Mouse (Mus musculus) megakaryocyte, adult 5-6 weeks (primary cell): ENCODE measurements at regions not wholly inside any gene's neighbourhood (a gene's known extent, or its start where the extent isn't known, plus 50 kb on each side); places are given as distances from the start of the nearest gene placed in this dataset.

ENCODE experiments used
- ATAC-seq: 2 replicates; pipeline ENCODE4 v1.8.0; 2016; ENCODE audit warnings: mild to moderate bottlenecking, inconsistent platforms; ENCODE audit not compliant: poor library complexity, severe bottlenecking

DNA sequence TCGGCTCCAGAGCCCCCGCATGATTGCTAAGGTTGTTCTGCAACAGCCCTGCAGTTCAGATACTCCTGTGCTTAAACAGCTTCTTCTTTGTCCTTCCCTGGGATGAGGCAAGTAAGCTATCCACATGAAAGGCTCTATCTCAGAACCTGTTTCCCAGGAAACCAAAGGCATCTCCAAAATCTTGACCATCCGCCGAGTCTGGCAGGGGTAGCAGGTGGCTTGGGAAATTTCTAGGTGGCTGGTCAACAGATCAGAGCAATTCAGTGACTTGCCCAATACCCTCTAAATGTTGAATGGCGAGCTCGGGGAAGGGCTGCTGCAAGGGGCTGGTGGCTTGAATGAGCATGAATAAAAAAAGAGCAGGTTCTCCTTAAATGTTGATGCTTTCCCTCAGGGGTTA, 229.7 kb upstream of the Mphosph6 start:
- no peak for ATAC-seq

- ATAC-seq: no peak
Observed at GRCm38 (mm10) chr8:118028061-118028850, 226.5 kb upstream of the Mphosph6 start.

GRCm38 (mm10) chr8:118023451-118023850, 221.7 kb upstream of the Mphosph6 start:
- ATAC-seq: no peak

DNA sequence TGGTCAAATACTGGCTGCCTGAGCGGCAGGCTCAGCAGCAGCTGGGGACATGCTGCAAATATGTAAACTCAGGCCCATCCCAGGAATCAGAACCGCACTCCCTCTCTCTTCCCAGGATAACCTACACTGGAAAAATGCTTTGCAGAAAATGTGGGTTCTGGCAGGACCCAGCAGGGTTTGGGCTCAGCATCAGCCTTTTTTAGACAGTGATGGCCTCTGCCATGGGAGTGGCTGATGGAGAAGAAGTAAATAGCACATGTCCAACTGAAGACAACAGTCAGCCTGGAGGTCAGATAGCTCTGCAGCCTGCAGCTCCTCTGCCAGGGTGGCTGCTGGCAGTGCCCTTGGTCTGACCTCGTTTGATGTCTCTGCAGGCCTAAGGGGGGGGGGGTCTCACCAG, 220.2 kb upstream of the Mphosph6 start:
- no peak for ATAC-seq

- ATAC-seq: no peak
Observed at GRCm38 (mm10) chr8:118017261-118017660, 215.5 kb upstream of the Mphosph6 start.

DNA sequence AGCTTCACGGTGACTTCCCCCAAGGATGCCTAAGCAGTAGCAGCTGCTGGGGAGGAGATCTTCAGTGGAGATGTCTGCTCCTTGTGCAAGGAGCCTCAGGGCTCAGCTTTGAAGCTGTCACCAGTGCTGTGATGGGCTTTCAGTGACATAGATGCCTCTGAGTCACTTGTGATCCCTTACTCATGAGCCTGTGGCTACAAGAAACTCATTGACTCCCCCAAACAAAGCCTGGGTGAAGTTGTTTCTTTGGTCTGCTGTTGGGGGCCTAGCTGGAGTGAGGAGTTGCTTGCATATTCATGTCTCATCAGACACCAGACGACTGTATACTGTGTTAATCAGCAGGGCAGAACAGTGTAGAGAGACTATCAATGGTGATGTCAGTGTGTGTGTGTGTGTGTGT, 203.4 kb upstream of the Mphosph6 start:
- no peak for ATAC-seq

DNA sequence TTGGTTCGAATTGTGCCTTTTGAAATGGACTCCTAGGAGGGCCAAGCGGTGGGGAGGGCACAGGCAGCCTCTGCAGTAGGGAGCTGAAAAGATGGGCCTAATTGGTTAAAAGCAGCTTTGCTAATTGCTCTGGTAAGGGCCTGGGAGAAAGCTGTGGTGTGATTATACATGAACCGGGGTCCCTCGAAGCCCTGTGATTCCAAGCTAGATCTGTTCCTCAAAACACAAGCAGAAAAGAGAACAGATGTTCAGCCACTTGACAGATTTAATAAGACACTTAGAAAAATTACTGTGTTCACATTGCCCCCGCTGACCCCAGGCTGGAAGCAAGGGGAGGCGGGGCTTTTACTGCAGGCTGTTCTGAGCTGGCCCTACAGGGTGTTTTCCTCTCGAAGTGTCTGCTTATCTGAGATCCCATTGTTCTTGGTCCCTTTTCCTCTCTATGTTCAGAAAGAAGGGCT, 202.7 kb upstream of the Mphosph6 start:
- no peak for ATAC-seq

DNA sequence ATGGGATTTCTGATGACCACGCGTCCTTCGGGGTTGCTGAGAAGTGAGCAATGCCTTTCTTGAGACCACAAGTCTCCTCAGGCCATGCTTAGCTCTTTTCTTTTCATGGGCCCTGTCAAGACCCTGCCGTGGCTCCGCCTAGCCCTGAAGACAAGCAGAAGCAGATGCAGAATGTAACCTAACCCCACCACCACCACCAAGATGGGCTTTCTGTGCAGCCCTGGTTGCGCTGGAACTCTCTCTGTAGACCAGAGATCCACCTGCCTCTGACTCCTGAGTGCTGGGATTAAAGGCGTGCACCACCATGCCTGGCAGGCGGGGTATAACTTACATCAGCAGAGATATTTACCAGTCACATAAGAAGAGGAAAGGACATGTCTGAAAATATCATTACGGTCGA, 199.4 kb upstream of the Mphosph6 start:
- no peak for ATAC-seq

- ATAC-seq: no peak
Observed at GRCm38 (mm10) chr8:117991826-117992225, 190.1 kb upstream of the Mphosph6 start.

GRCm38 (mm10) chr8:117988781-117989180, 187.0 kb upstream of the Mphosph6 start:
- ATAC-seq: no peak

DNA sequence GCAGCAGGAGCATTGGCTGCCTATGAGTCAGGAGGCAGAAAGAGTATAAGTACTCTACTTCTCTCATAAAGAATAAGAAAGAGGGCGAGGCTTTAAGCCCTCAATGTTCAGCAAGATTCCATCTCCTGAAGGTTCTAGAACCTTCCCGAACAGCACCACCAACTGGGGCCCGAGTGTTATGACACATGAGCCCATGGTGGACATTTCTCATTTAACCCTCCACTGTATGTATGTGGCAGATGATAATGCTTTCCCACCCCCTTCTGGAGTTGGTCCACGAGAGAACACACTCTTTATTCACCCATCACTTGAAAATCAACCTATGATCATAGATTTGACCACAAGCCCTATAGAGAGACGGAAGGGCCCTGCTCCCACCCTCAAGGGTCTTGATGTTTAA, 166.6 kb upstream of the Mphosph6 start:
- no peak for ATAC-seq

DNA sequence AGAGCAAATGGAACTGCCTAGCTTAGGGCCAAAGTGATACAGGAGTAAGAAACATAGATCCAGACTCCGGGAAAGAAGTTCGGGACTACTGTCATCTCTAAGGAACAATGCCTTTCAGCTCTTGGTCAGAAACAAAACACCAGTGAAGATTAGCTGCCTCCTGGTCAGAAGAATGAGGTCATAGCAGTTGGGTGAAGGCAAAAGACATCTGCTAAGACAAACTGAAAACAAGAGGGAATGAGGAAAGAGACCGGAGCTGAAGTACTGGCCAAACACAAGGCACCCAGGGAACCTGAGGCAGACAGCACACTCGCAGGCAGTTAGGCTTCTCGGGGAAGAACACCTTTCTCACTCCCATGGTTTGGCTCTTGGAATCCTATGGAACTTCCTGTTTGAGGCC, 164.8 kb upstream of the Mphosph6 start:
- no peak for ATAC-seq

DNA sequence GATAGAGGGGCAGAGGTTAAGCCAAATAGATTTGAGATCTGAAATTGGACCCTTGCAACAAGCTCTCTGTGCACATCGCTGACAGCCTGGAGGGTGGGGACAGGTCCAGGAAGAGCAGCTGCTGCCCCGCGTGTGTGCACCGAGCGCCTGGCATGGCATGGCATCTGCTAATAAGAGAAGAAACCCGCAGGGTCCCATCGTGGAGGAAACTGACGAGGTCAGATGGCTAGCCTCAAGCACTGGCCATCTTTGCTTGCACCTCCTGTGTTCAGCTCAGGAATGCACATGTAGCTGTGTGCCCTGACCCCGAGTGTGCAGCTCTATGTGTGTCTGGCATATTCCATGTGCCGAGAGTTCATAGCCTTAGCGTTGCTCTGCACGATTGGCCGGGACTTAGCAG, 161.7 kb upstream of the Mphosph6 start:
- no peak for ATAC-seq

GRCm38 (mm10) chr8:117962666-117963065, 160.9 kb upstream of the Mphosph6 start:
- ATAC-seq: no peak

GRCm38 (mm10) chr8:117959501-117959900, 157.8 kb upstream of the Mphosph6 start:
- ATAC-seq: no peak

DNA sequence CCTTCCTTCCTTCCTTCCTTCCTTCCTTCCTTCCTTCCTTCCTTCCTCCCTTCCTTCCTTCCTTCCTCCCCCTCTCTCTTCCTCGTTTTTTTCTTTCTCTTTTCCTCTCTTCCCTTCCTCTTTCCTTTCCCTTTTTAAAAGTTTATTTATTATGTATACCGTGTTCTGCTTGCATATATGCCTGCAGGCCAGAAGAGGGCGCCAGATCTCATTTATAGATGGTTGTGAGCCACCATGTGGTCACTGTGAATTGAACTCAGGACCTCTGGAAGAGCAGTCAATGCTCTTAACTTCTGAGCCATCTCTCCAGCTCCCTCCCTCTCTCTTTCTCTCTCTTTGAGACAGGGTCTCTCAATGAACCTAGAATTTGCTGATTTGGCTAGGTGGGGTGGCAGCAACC, 157.2 kb upstream of the Mphosph6 start:
- no peak for ATAC-seq

GRCm38 (mm10) chr8:117951656-117952055, 149.9 kb upstream of the Mphosph6 start:
- no peak for ATAC-seq

DNA sequence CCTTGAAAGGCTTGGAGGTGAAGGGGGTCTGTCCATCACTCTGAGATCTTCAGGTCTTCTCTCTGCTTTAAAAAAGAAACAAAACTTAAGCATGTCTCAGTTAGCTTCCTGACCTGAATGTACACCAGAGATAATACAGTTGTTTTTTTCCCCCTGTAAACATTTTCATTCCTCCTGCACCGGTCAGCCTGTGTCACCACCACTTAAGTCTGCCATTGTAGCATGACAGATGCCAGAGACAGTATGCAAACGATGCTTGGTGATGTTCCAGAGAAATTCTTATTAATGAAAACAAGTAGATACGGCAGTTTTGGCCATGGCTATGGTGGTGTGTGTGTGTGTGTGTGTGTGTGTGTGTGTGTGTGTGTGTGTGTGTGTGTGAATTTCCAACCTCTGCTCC, 144.8 kb upstream of the Mphosph6 start:
- ATAC-seq: no peak

GRCm38 (mm10) chr8:117934566-117935094, 132.9 kb upstream of the Mphosph6 start:
- ATAC-seq: no peak

DNA sequence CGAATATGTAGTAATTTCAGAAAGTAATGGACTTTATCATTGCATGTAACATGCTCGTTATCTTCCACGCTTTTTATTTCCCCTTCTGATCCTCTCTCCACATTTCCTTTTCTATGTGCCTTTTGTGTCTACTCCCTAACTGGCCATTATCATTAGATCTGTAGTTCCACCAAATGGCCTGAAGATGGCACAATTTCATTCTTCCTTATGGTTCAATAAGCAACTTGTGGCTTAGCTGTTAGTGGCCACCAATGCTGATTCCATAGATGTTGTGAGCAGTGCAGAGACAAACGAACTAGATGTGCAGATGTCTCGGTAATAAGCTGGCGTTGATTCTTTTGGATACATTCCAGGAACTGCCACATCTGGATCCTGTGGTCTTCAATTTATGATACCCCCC, 128.9 kb upstream of the Mphosph6 start:
- no peak for ATAC-seq

DNA sequence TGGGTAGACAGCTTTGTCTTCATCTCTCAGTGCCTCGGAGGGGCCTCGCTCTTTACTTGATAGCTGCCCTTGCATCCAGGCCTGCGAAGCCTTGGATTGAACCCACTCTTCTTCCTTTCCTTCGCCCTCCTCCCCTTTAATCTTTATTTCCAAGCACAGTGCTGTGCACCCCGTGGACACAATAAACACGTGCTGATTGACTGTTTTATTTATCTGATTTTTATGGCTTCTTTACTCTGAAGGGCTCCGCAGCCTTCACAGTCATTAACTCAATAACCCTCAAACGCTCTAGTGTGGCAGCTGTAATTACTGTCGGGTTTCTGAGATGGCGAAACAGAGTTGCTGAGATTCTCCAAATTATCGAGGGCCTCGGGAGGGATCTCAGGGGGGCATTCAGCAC, 127.9 kb upstream of the Mphosph6 start:
- no peak for ATAC-seq

DNA sequence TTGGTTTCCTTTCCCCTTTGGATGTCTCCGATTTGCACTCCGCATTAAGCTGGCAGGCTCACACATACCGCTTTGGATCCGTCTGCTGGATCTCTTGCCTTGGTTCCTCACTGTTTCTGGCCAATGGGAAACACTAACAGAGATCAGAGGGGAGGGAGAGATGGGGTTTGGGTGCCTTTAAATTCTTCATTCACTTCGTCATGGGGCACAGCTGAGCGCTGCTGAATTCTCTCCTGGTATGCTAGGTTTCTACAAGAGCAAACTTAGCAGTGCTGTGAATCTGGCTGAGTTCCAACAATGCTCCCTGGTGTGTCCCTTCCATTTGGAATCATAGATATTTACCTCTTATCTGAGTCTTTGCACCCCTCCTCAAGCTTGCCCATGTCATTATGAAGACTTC, 121.6 kb upstream of the Mphosph6 start:
- no peak for ATAC-seq

- no peak for ATAC-seq
Observed at GRCm38 (mm10) chr8:117903052-117903451, 101.3 kb upstream of the Mphosph6 start.
